Mouse (Mus musculus): ENCODE measurements around the gene Sox6. TPM values are rescaled to one million over a fixed set of nuclear protein-coding genes. Genes with fewer than 3 reads are reported as not detected.

The Sox6 gene
- total and polyA plus RNA-seq, 2 experiments from 2014 or later = 30.8 to 47.6 TPM

GRCm38 (mm10) chr7:115663399-115663798, 375.2 kb downstream of the Sox6 start:
- Histone ChIP-seq H3K27me3 (ENCODE audit: insufficient read depth, low read length) (no peaks in the 10 kb centered on the region), H3K9ac (replicated peaks; ENCODE audit: low read length, poor library complexity, severe bottlenecking) (no peak overlapping the region), H3K4me2 (ENCODE audit: low read depth, low read length, poor library complexity, severe bottlenecking) (no peak overlapping the region), H3K9me3 (ENCODE audit: low read length) (no peaks in the 10 kb centered on the region), H3K4me1 (ENCODE audit: insufficient read depth, low read length) (peaks cover 6% of the 10 kb centered on the region; the same call in 1 of the 2 replicates), H3K36me3 (ENCODE audit: insufficient read depth, low read length) (no peaks in the 10 kb centered on the region), H3K4me3 (ENCODE audit: low read depth, low read length) (no peak overlapping the region), H3K27ac (ENCODE audit: low read depth, low read length) (no peak overlapping the region)
- WGBS = 52% methylated on average over 6 of the region's 6 CpGs
- ATAC-seq (ENCODE audit: low FRiP score) = no peak
- TF ChIP-seq CTCF (IDR thresholded peaks at IDR 0.05) = no peak
- DNase-seq (ENCODE audit: low spot score) = no peak

- 90% methylated on average over 9 of the region's 9 CpGs for WGBS
These were observed 376.5 kb downstream of the Sox6 start for GRCm38 (mm10) chr7:115662121-115662520.

GRCm38 (mm10) chr7:115646696-115647095, 391.9 kb downstream of the Sox6 start:
- Histone ChIP-seq H3K4me2 (ENCODE audit: low read depth, low read length, poor library complexity, severe bottlenecking) (no peak overlapping the region), H3K36me3 (ENCODE audit: insufficient read depth, low read length) (no peaks in the 10 kb centered on the region), H3K9ac (replicated peaks; ENCODE audit: low read length, poor library complexity, severe bottlenecking) (no peak overlapping the region), H3K4me1 (ENCODE audit: insufficient read depth, low read length) (0 out of 2 replicates have a peak, but pooled peaks cover 3% of the 10 kb centered on the region), H3K9me3 (ENCODE audit: low read length) (no peaks in the 10 kb centered on the region), H3K4me3 (ENCODE audit: low read depth, low read length) (no peak overlapping the region), H3K27me3 (ENCODE audit: insufficient read depth, low read length) (no peaks in the 10 kb centered on the region; the same call in 1 of the 2 replicates), H3K27ac (ENCODE audit: low read depth, low read length) (0 out of 2 replicates have a peak overlapping the region, but pooled peaks have one; percentile 38)
- DNase-seq (ENCODE audit: low spot score) (no peak), ATAC-seq (ENCODE audit: low FRiP score) (no peak)
- no peak for TF ChIP-seq CTCF (IDR thresholded peaks at IDR 0.05)

More at GRCm38 (mm10) chr7:115662121-115662520, 376.5 kb downstream of the Sox6 start:
- Histone ChIP-seq H3K27me3 (ENCODE audit: insufficient read depth, low read length) (no peaks in the 10 kb centered on the region), H3K27ac (ENCODE audit: low read depth, low read length) (no peak overlapping the region), H3K4me3 (ENCODE audit: low read depth, low read length) (no peak overlapping the region), H3K9ac (replicated peaks; ENCODE audit: low read length, poor library complexity, severe bottlenecking) (no peak overlapping the region), H3K9me3 (ENCODE audit: low read length) (no peaks in the 10 kb centered on the region), H3K36me3 (ENCODE audit: insufficient read depth, low read length) (no peaks in the 10 kb centered on the region), H3K4me1 (ENCODE audit: insufficient read depth, low read length) (peaks cover 3% of the 10 kb centered on the region; the same call in 1 of the 2 replicates), H3K4me2 (ENCODE audit: low read depth, low read length, poor library complexity, severe bottlenecking) (no peak overlapping the region)
- no peak for TF ChIP-seq CTCF (IDR thresholded peaks at IDR 0.05)
- ATAC-seq (ENCODE audit: low FRiP score) (no peak), DNase-seq (ENCODE audit: low spot score) (no peak)

GRCm38 (mm10) chr7:115645971-115646447, 392.6 kb downstream of the Sox6 start:
- Histone ChIP-seq H3K4me2 (ENCODE audit: low read depth, low read length, poor library complexity, severe bottlenecking) (no peak overlapping the region), H3K27ac (ENCODE audit: low read depth, low read length) (peak overlapping the region; percentile 38; the same call in 1 of the 2 replicates), H3K36me3 (ENCODE audit: insufficient read depth, low read length) (no peaks in the 10 kb centered on the region), H3K4me1 (ENCODE audit: insufficient read depth, low read length) (0 out of 2 replicates have a peak, but pooled peaks cover 3% of the 10 kb centered on the region), H3K4me3 (ENCODE audit: low read depth, low read length) (no peak overlapping the region), H3K27me3 (ENCODE audit: insufficient read depth, low read length) (no peaks in the 10 kb centered on the region; the same call in 1 of the 2 replicates), H3K9me3 (ENCODE audit: low read length) (no peaks in the 10 kb centered on the region), H3K9ac (replicated peaks; ENCODE audit: low read length, poor library complexity, severe bottlenecking) (no peak overlapping the region)
- 18% methylated on average over 5 of the region's 5 CpGs for WGBS
- peak; percentile 58 for DNase-seq (ENCODE audit: low spot score)
- no peak for TF ChIP-seq CTCF (IDR thresholded peaks at IDR 0.05)
- no peak for ATAC-seq (ENCODE audit: low FRiP score)

- Histone ChIP-seq H3K4me3 (ENCODE audit: low read depth, low read length) (no peak overlapping the region), H3K27me3 (ENCODE audit: insufficient read depth, low read length) (no peaks in the 10 kb centered on the region; the same call in 1 of the 2 replicates), H3K4me2 (ENCODE audit: low read depth, low read length, poor library complexity, severe bottlenecking) (no peak overlapping the region), H3K4me1 (ENCODE audit: insufficient read depth, low read length) (0 out of 2 replicates have a peak, but pooled peaks cover 3% of the 10 kb centered on the region), H3K27ac (ENCODE audit: low read depth, low read length) (0 out of 2 replicates have a peak overlapping the region, but pooled peaks have one; percentile 0), H3K36me3 (ENCODE audit: insufficient read depth, low read length) (no peaks in the 10 kb centered on the region), H3K9ac (replicated peaks; ENCODE audit: low read length, poor library complexity, severe bottlenecking) (no peak overlapping the region), H3K9me3 (ENCODE audit: low read length) (no peaks in the 10 kb centered on the region)
- 47% methylated on average over 1 of the region's 1 CpGs for WGBS
- DNase-seq (ENCODE audit: low spot score) = no peak
- no peak for TF ChIP-seq CTCF (IDR thresholded peaks at IDR 0.05)
- ATAC-seq (ENCODE audit: low FRiP score) = no peak
These were observed 393.2 kb downstream of the Sox6 start for GRCm38 (mm10) chr7:115645272-115645970.

- Histone ChIP-seq H3K27me3 (ENCODE audit: insufficient read depth, low read length) (no peaks in the 10 kb centered on the region), H3K4me1 (ENCODE audit: insufficient read depth, low read length) (no peaks in the 10 kb centered on the region), H3K36me3 (ENCODE audit: insufficient read depth, low read length) (no peaks in the 10 kb centered on the region), H3K9me3 (ENCODE audit: low read length) (no peaks in the 10 kb centered on the region), H3K4me3 (ENCODE audit: low read depth, low read length) (no peak overlapping the region), H3K9ac (replicated peaks; ENCODE audit: low read length, poor library complexity, severe bottlenecking) (no peak overlapping the region), H3K27ac (ENCODE audit: low read depth, low read length) (no peak overlapping the region), H3K4me2 (ENCODE audit: low read depth, low read length, poor library complexity, severe bottlenecking) (no peak overlapping the region)
- WGBS = 86% methylated on average over 3 of the region's 3 CpGs
- no peak for TF ChIP-seq CTCF (IDR thresholded peaks at IDR 0.05)
- no peak for DNase-seq (ENCODE audit: low spot score)
- ATAC-seq (ENCODE audit: low FRiP score) = no peak
These were observed 407.9 kb downstream of the Sox6 start for GRCm38 (mm10) chr7:115630691-115631090.
